Mouse (Mus musculus): ENCODE measurements around the gene Pias4.

GRCm38 (mm10) chr10:81174617-81175344, 7.1 kb upstream of the Pias4 start:
- TF ChIP-seq POLR2A (IDR thresholded peaks at IDR 0.05; ENCODE audit: insufficient read length, low read depth) (peak; percentile 42), TCF3 (IDR thresholded peaks at IDR 0.05; ENCODE audit: insufficient read length, low read depth) (no peak), USF1 (IDR thresholded peaks at IDR 0.05; ENCODE audit: low read depth) (no peak), POLR2AphosphoS2 (IDR thresholded peaks at IDR 0.05; ENCODE audit: insufficient read length, low read depth) (peak; percentile 75), MYOG (IDR thresholded peaks at IDR 0.05; ENCODE audit: control insufficient read depth in 1 of 3, insufficient read depth in 1 of 3, insufficient read length in 2 of 3, low read depth in 2 of 3) (peak in 1 of 3 experiments; percentile 32), MAX (IDR thresholded peaks at IDR 0.05; ENCODE audit: low read depth) (no peak), TCF12 (IDR thresholded peaks at IDR 0.05; ENCODE audit: insufficient read depth, poor library complexity, severe bottlenecking) (no peak), MYOD1 (IDR thresholded peaks at IDR 0.05; ENCODE audit: control insufficient read depth in 1 of 3, insufficient read length in 2 of 3, low read depth in 2 of 3) (peak in 1 of 3 experiments; percentile 39)

Data from myocyte (in vitro differentiated cells).